Mouse (Mus musculus) erythroblast, embryonic 14.5 days (primary cell): ENCODE measurements around the gene Bcl7c.

Experiments
- GATA1 ChIP-seq: IDR thresholded peaks from 2 replicates; pipeline ENCODE4 v1.6.1; 2012; ENCODE audit warnings: low read length, inconsistent platforms, mixed read lengths
- TAL1 ChIP-seq: IDR thresholded peaks from 3 replicates; pipeline ENCODE4 v1.6.1; 2012; ENCODE audit warnings: low read length, inconsistent platforms, mixed read lengths

GRCm38 (mm10) chr7:127718339-127718738 is 9.6 kb upstream of the Bcl7c start:
- TF ChIP-seq TAL1 = no peak
- TF ChIP-seq GATA1 = no peak
